Mouse (Mus musculus) layer of hippocampus, adult 18-20 months (tissue): ENCODE measurements around the gene St3gal5. TPM values are rescaled to one million over a fixed set of nuclear protein-coding genes. Genes with fewer than 3 reads are reported as not detected.

ENCODE experiments used
- DNase-seq, 2 experiments: peaks; one replicate each; pipeline ENCODE4 v3.0.0; 2022; ENCODE audit warnings: low spot score in 2 of 2
- total RNA-seq, 2 experiments: library from RNA; stranded (reverse); gene quantifications; 2 replicates each; pipeline ENCODE4 v1.2.3; 2021

The St3gal5 gene
- total RNA-seq, 2 experiments from 2014 or later: 105 to 108 TPM

DNA sequence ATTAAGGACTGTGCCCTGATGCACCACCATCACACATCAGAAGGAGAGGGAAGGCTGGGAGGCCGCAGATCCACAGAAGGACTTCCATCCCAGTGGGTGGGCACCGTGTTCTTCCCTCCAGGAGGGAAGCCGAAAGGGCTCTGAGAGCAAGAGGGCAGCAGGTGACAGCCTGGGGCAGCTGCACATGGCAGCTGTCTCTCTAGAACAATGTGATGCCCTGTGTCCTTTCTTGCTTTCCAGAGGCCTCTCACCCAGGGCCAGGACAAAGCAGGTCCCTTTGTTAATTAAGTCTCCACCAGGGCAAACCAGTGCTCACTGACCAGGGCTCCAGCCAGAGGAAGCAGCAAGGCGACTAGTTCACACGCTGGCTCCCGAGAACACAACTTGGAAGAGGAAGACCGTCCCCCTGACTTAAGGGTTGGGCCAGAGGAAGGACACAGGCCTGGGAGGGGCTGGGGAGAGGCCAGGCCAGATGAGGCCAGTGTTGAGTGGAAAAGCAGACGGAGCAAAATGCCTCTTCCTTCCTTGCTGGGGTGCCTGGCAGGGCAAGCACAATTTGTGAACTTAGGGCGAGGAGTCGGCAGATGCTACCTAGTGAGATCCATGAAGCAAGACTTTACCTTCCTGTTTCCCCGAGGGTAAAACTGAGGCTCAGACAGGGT lies 103.3 kb downstream of the St3gal5 start:
- DNase-seq: no peak

DNA sequence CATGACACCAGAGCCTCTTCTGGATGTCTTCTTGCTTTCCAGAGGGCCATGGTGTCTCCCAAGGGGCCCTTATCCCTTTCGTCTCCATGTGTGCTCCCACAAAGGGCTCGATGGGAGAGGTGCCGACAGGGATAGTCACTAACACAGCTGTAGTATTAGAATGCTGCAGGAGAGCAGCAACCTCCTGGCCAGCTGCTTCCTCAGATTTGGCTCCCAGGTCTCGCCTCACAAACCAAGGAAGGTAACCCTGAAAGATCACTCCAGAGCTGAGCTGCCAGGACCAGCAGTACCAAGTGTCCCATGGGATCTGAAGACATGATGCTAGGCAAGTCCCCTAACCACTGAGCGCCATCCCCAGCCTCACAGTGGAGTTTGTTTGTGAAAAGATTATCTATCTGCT lies 105.3 kb downstream of the St3gal5 start:
- no peak for DNase-seq

DNA sequence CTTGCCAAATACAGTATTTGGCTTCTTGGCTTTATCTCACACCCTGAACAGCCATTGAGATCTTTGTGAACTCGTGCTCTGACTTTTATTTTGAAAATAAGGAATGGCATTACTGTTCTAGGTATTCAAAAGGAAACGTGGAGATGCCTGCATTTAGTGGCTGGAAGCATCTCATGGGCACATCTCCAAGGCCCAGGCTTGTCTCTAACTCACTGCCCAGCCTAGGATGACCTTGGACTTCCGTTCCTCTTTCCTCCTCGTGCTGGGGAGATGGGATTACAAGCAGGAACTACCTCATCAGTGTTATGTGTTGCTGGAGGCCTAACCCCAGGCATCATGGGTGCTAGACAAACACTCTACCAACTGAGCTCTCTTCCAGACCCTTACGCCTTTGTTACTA lies 105.9 kb downstream of the St3gal5 start:
- DNase-seq: no peak

Other genes starting within 250 kb of the St3gal5 start
- gene Ptcd3, start 188.8 kb upstream of the St3gal5 start, total RNA-seq: 10 to 100 TPM; 64.9 to 66.1 TPM
- 10 to 100 TPM; 34.2 to 35.4 TPM for gene Polr1a, start 188.5 kb upstream of the St3gal5 start, total RNA-seq
- 1 to 10 TPM; 3.2 to 3.4 TPM for gene Atoh8, start 138.0 kb downstream of the St3gal5 start, total RNA-seq
- gene Sftpb, start 207.0 kb downstream of the St3gal5 start, total RNA-seq: not detected
- 10 to 100 TPM; 31.1 to 33.1 TPM for gene Usp39, start 247.6 kb downstream of the St3gal5 start, total RNA-seq
- 10 to 100 TPM; 17.0 to 17.9 TPM for gene 0610030E20Rik, start 249.7 kb downstream of the St3gal5 start, total RNA-seq